Mouse (Mus musculus) hindbrain, embryonic 16.5 days (tissue): ENCODE results near the gene Mrps18c. TPM values are rescaled to one million over a fixed set of nuclear protein-coding genes. Genes with fewer than 3 reads are reported as not detected.

ENCODE experiments used
- ATAC-seq: fragments of 200-750 bp; cut with Nextera tagmentation; 2 replicates; pipeline ENCODE4 v1.8.0; 2017; ENCODE audit warnings: moderate TSS enrichment, moderate library complexity
- H3K27ac ChIP-seq: fragments of 300-500 bp; sonication (generic); 2 replicates; pipeline ENCODE4 v1.5.1; 2014; ENCODE audit warnings: low read depth, mild to moderate bottlenecking, control low read depth, low read length, moderate library complexity
- H3K27me3 ChIP-seq: fragments of 300-500 bp; sonication (generic); replicated peaks from 2 replicates; pipeline ENCODE4 v1.6.1; 2014; ENCODE audit warnings: low read length; ENCODE audit not compliant: control insufficient read depth, insufficient read depth
- H3K36me3 ChIP-seq: fragments of 300-500 bp; sonication (generic); 2 replicates; pipeline ENCODE4 v1.6.1; 2014; ENCODE audit warnings: mild to moderate bottlenecking, low read length, moderate library complexity, mixed read lengths; ENCODE audit not compliant: control insufficient read depth, insufficient read depth
- H3K4me1 ChIP-seq: fragments of 300-500 bp; sonication (generic); 2 replicates; pipeline ENCODE4 v1.6.1; 2014; ENCODE audit warnings: low read depth, low read length; ENCODE audit not compliant: control insufficient read depth, insufficient read depth
- H3K4me2 ChIP-seq: fragments of 300-500 bp; sonication (generic); 2 replicates; pipeline ENCODE4 v1.6.1; 2014; ENCODE audit warnings: mild to moderate bottlenecking, low read length, control low read depth, moderate library complexity
- H3K4me3 ChIP-seq: fragments of 300-500 bp; sonication (generic); 2 replicates; pipeline ENCODE4 v1.5.1; 2014; ENCODE audit warnings: mild to moderate bottlenecking, low read length, control low read depth, moderate library complexity
- H3K9ac ChIP-seq: fragments of 300-500 bp; sonication (generic); 2 replicates; pipeline ENCODE4 v1.6.1; 2014; ENCODE audit warnings: low read depth, mild to moderate bottlenecking, control low read depth, low read length, moderate library complexity
- H3K9me3 ChIP-seq: fragments of 300-500 bp; sonication (generic); 2 replicates; pipeline ENCODE4 v1.6.1; 2014; ENCODE audit warnings: mild to moderate bottlenecking, low read length, moderate library complexity; ENCODE audit not compliant: control insufficient read depth
- WGBS: fragments of 180-500 bp; shearing (Covaris S2); extraction: QIAGEN DNeasy Blood & Tissue Kit; methylation state at CpG from one replicate; pipeline ENCODE4 v1.1.7; 2014; 5-methylcytosine and 5-hydroxymethylcytosine counted together
- polyA plus RNA-seq: library from polyadenylated mRNA; unstranded; fragments of >200 nt; fragmentation: Nextera tagmentation; extraction: Ambion mirVana; gene quantifications from 2 replicates; pipeline ENCODE4 v1.2.1, GENCODE M21; 2015

Mrps18c gene
- 130 and 139 TPM in 2 replicates for polyA plus RNA-seq

DNA sequence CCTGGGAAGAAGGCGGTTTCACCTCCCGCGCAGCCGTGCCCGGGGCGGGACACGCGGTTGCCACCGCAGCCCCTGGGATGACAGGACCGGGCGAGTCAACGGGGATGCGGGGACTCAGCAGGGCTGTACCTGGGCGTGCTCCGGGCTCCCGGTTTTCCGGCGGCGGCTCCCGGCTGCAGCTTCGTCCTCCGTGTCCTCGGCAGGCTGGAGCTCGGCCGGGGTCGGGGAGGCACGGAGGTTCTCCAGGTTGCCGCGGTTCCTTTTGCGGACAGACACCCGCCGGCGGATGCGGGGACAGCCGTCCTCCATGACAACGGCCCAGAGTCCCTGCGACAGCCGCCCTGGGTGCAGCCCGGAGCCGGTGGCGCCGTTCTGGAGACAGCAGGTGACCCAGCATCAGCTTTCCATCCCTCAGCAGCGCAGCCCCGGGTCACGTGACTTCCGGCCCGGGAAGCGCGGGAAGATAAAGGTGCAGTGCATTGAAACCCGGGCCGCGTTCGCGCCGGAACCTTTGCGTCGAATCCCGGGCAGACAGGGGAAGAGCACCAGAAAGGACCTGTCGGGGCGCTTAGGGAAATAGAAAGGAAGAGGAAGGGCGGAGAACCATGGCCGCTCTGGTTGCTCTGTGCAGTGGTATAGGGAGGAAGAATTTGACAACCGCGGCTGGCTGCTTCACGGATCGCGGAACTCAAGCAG lies at the start of gene Mrps18c, which contains the start of gene Helq:
Mrps18c (plus strand) TSS at position 463 of the 696 bp plus-strand sequence.
Helq (minus strand) TSS at position 434 of the 696 bp plus-strand sequence.
- no peaks in the 10 kb centered on the region for H3K9me3 ChIP-seq
- H3K4me1 ChIP-seq: peaks cover 11% of the 10 kb centered on the region
- under 1% methylated on average over 56 of the region's 67 CpGs for WGBS
- peak within 1 kb of the TSS; percentile 90 for H3K9ac ChIP-seq
- H3K36me3 ChIP-seq: peaks cover 12% of the 10 kb centered on the region
- peak; percentile 99 for ATAC-seq
- H3K4me3 ChIP-seq: peak within 1 kb of the TSS; percentile 81
- peak within 1 kb of the TSS; percentile 66; the same call in 1 of the 2 replicates for H3K27ac ChIP-seq
- peak within 1 kb of the TSS; percentile 81 for H3K4me2 ChIP-seq
- no peaks in the 10 kb centered on the region for H3K27me3 ChIP-seq

DNA sequence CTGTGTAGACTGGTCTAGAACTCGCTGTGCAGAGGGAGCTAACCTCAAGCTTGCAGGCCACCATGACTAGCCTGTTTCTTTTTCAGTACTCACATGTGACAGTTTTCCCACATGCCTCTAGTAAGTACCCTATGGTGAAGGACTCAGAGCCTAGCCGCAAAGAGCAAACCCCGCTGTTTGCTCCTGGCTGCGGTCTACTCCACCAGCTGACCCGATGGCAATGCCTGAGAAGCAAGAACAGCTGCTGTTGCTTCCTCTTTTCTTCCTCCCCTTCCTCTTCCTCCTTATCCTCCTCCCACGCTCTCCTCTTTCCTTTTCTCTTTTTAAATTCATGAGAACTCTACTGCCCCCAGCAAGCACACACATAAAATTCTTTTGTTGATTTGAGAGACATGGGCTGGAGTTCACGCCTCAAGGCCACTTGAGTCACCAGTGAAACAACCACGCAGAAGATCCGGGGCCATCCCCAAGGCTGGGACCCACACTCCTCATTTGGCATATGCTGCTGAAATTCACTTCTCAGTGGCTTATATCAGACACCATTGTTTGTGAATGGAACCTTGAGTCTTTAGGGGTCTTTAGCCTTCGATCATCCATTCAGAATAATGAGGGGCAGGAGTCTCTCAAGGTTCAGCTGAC lies 47.7 kb upstream of the Mrps18c start:
- H3K27me3 ChIP-seq: no peaks in the 10 kb centered on the region
- 86% methylated on average over 10 of the region's 10 CpGs for WGBS
- no peaks in the 10 kb centered on the region for H3K36me3 ChIP-seq
- no peaks in the 10 kb centered on the region for H3K4me1 ChIP-seq
- H3K27ac ChIP-seq: no peak overlapping the region
- no peaks in the 10 kb centered on the region; the same call in 1 of the 2 replicates for H3K9me3 ChIP-seq
- H3K4me3 ChIP-seq: no peak overlapping the region
- ATAC-seq: no peak
- H3K4me2 ChIP-seq: no peak overlapping the region
- H3K9ac ChIP-seq: no peak overlapping the region

DNA sequence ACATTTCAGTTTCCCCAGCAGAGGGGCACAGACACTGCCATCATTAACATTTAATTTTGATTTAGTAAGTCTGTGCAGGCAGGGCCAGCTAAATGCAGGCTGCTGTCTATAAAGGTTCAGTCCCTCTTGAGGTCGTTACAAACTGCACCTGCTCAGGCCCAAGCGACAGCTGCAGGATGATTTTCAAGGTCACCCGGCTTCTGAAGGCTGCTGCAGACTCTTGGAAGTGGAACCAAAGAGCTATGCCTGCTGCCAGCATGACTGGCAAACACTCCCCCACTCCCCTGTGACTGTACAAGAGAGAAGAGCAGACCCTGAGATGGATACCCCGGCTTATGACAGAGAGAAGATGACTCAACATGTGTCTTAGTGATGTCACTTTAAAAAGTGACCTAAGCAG lies 46.8 kb upstream of the Mrps18c start:
- Histone ChIP-seq H3K4me3 (no peak overlapping the region), H3K4me2 (no peak overlapping the region), H3K27ac (no peak overlapping the region), H3K36me3 (no peaks in the 10 kb centered on the region), H3K9me3 (no peaks in the 10 kb centered on the region; the same call in 1 of the 2 replicates), H3K4me1 (no peaks in the 10 kb centered on the region), H3K27me3 (no peaks in the 10 kb centered on the region), H3K9ac (no peak overlapping the region)
- peak; percentile 60; the same call in 1 of the 2 replicates for ATAC-seq
- 51% methylated on average over 4 of the region's 4 CpGs for WGBS

DNA sequence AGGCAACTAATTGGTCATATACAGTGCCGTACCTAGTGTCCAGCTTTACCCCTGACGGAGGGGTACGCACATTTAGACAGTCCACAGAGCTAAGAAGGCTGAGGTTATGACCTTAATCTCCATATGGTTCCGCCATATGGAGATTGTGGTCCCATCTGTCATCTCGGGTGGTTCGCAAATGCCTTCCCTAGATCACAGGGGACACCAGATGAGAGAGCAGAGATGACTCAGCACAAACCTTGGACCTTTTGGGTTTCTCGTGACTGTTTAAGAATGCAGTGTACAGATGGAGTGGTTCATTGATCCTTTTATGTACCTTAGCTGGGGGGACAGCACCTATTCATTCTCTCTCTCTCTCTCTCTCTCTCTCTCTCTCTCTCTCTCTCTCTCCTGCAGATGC lies 45.0 kb upstream of the Mrps18c start:
- Histone ChIP-seq H3K4me1 (no peaks in the 10 kb centered on the region), H3K4me2 (no peak overlapping the region), H3K27ac (no peak overlapping the region), H3K36me3 (no peaks in the 10 kb centered on the region), H3K27me3 (no peaks in the 10 kb centered on the region), H3K9ac (no peak overlapping the region), H3K9me3 (no peaks in the 10 kb centered on the region; the same call in 1 of the 2 replicates), H3K4me3 (no peak overlapping the region)
- WGBS: 29% methylated on average over 7 of the region's 7 CpGs
- no peak for ATAC-seq

DNA sequence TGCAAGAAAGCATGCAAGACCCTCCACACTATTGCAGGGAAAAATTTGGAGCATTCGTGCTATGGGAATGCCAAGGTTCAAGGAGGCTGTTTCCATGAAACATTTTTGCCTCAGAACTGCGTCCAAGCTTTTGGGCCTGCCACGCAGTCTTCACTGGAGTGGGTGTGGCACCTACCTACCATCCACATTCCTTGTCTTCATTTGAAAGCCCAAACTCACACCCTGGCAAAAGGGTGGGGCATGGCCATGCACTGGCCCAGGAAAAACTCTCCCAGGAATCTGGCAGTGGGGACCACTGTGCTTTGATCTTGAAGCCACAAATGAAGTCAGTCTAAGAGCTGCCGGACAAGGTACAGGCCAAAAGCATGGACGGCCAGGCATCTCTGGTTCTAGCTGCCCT lies 40.3 kb upstream of the Mrps18c start:
- Histone ChIP-seq H3K36me3 (0 out of 2 replicates have a peak, but pooled peaks cover 8% of the 10 kb centered on the region), H3K27ac (no peak overlapping the region), H3K27me3 (no peaks in the 10 kb centered on the region), H3K9ac (no peak overlapping the region), H3K4me1 (no peaks in the 10 kb centered on the region), H3K4me3 (no peak overlapping the region), H3K4me2 (no peak overlapping the region), H3K9me3 (no peaks in the 10 kb centered on the region; the same call in 1 of the 2 replicates)
- ATAC-seq: no peak
- WGBS: 94% methylated on average over 5 of the region's 5 CpGs

DNA sequence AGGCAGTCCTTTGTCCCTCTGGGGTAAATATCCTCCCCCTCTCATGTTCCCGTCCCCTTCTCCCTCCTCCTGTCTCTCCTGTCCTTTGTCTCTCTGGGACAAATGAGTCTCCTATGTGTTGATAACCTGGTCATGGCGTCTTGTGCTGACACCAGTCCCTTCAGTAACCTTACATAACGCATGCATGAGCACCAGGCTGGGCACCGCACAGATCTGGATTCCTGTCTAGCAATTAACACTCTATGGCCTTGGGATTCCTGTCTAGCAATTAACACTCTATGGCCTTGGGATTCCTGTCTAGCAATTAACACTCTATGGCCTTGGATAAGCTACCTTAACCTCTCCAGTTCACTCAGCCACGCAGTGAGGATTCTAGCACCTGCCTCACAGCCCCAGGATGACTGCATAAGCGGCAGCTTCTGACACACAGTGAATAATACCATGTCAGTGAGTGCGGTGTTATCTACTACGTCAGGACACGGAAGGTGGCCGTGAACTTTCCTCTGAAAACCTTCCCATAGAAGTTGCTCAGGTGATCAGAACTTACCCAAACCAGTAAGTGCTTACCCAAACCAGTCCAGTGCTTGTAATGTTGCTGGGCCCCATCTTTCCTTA lies 38.3 kb upstream of the Mrps18c start:
- Histone ChIP-seq H3K27ac (no peak overlapping the region), H3K9ac (no peak overlapping the region), H3K4me3 (no peak overlapping the region), H3K4me2 (no peak overlapping the region), H3K27me3 (no peaks in the 10 kb centered on the region), H3K9me3 (no peaks in the 10 kb centered on the region; the same call in 1 of the 2 replicates), H3K36me3 (peaks cover 22% of the 10 kb centered on the region), H3K4me1 (no peaks in the 10 kb centered on the region)
- ATAC-seq: peak; percentile 30; the same call in 1 of the 2 replicates
- WGBS: 76% methylated on average over 10 of the region's 10 CpGs

DNA sequence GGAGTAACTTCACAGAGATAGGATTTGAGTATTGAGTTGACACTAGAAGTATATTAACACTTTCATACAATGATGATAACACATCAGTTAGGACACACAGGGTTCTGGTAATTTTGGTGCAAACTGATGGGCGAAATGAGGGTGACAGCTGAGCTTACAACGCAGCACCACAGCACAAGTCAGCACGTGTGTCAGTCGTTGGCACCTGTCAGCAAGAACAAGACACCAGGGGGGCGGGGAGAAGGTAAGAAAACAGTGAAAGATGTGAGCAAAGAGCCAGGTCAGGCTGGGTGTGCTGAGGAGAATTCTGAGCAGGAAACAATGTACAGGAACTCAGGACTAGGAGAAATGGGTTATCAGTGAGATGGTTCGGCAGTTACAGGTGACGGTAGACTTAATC lies 36.7 kb upstream of the Mrps18c start:
- H3K4me1 ChIP-seq: no peaks in the 10 kb centered on the region
- no peaks in the 10 kb centered on the region for H3K9me3 ChIP-seq
- no peak overlapping the region for H3K4me3 ChIP-seq
- H3K9ac ChIP-seq: no peak overlapping the region
- no peaks in the 10 kb centered on the region for H3K27me3 ChIP-seq
- no peak for ATAC-seq
- peaks cover 32% of the 10 kb centered on the region for H3K36me3 ChIP-seq
- WGBS: 87% methylated on average over 7 of the region's 7 CpGs
- H3K4me2 ChIP-seq: no peak overlapping the region
- H3K27ac ChIP-seq: no peak overlapping the region

DNA sequence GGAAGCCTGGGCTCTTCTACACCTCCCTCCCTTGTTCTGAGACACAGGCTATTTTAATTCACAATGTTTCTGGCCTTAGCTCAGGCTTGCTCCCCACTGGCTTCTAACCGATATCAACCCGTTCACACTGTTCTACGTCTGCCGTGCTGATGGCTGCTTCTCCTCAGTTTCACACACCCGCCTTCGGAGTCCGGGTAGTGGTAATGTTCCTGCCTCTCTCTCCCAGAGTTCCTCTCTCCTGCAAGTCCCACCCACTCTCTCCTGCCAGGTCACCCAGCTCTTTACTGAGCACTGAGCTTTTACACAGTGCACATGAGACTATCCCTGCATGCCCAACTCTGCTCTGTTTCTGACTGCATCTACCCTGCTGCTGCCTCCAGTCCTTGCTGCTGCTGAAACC lies 32.4 kb upstream of the Mrps18c start:
- Histone ChIP-seq H3K9ac (no peak overlapping the region), H3K36me3 (peaks cover 49% of the 10 kb centered on the region), H3K27me3 (no peaks in the 10 kb centered on the region), H3K4me1 (no peaks in the 10 kb centered on the region), H3K4me2 (no peak overlapping the region), H3K9me3 (no peaks in the 10 kb centered on the region), H3K4me3 (no peak overlapping the region), H3K27ac (no peak overlapping the region)
- 93% methylated on average over 7 of the region's 7 CpGs for WGBS
- ATAC-seq: no peak

DNA sequence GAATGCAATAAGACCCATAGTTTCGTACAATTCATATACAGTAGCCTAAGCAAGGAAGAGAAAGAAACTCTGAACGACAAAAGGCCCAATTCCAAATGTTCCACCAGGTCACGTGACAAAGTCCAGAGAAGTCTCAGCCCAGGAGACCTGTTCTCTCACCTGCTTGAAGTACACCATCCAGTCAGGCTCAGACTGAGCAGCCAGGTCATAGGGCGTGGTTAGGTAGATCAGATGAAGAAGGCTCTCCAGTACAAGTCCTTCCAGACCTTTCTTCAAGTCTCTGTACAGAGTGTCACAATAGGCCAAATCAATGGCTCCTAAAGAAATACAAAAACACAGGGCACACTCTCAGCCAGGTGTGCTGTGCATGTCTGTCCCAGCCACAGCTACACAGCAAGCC lies 26.9 kb upstream of the Mrps18c start:
- H3K4me3 ChIP-seq: no peak overlapping the region
- no peaks in the 10 kb centered on the region for H3K9me3 ChIP-seq
- H3K36me3 ChIP-seq: peaks cover 37% of the 10 kb centered on the region
- no peak for ATAC-seq
- no peaks in the 10 kb centered on the region for H3K4me1 ChIP-seq
- H3K9ac ChIP-seq: no peak overlapping the region
- WGBS: 97% methylated on average over 4 of the region's 4 CpGs
- H3K27me3 ChIP-seq: no peaks in the 10 kb centered on the region
- H3K27ac ChIP-seq: no peak overlapping the region
- H3K4me2 ChIP-seq: no peak overlapping the region
